Mouse (Mus musculus): Measurements from ENCODE around the gene Brd4.

GRCm38 (mm10) chr17:32240881-32241531, 43.5 kb downstream of the Brd4 start:
- no peak for TF ChIP-seq POLR2A (IDR thresholded peaks at IDR 0.05; ENCODE audit: low read depth, low read length)
- no peak for TF ChIP-seq CTCF (IDR thresholded peaks at IDR 0.05; ENCODE audit: borderline replicate concordance, insufficient read depth, low read length)

Measured in embryonic fibroblast, embryonic 13.5 days (primary cell).